Mouse (Mus musculus) brain, adult 10 weeks (tissue): ENCODE measurements around the gene Dsp. TPM values are rescaled to one million over a fixed set of nuclear protein-coding genes. Genes with fewer than 3 reads are reported as not detected.

Experiments used
- polyA plus RNA-seq: library from polyadenylated mRNA; stranded (reverse); fragments of 350-450 nt; fragmentation: Illumina TruSeq; extraction: RNeasy Lipid Tissue Mini Kit (QIAGEN cat#74804); gene quantifications from one replicate; pipeline ENCODE4 v1.2.3, GENCODE M21; 2015; ENCODE audit warnings: low read depth, low replicate concordance

The Dsp gene
- 1.1 TPM for polyA plus RNA-seq

GRCm38 (mm10) chr13:38151069-38151588, at the start of gene Dsp:
Gene Dsp, plus strand, starts transcription at chr13:38151294.

GRCm38 (mm10) chr13:38204702-38205482, 53.8 kb downstream of the Dsp start, which contains the start of gene Snrnp48:
Gene Snrnp48, plus strand, starts transcription at chr13:38204938.

Other genes starting within 250 kb of the Dsp start
- 54.1 TPM for gene Ssr1, start 157.1 kb upstream of the Dsp start, polyA plus RNA-seq
- gene Riok1, start 114.3 kb upstream of the Dsp start, polyA plus RNA-seq, result 17.7 TPM
- gene Cage1, start 114.2 kb upstream of the Dsp start, polyA plus RNA-seq, result 2.7 TPM
- gene Snrnp48, start 53.6 kb downstream of the Dsp start, polyA plus RNA-seq, result 20.8 TPM
- gene Bmp6, start 193.8 kb downstream of the Dsp start, polyA plus RNA-seq, result 5.1 TPM